Mouse (Mus musculus) CH12.LX (cell line): ENCODE results near the gene Wdr24. TPM values are rescaled to one million over a fixed set of nuclear protein-coding genes. Genes with fewer than 3 reads are reported as not detected.

ENCODE experiments used
- DNase-seq: peaks from one replicate; pipeline ENCODE4 v3.0.0-alpha.2; 2013; ENCODE audit errors: extremely low read depth
- H3K27ac ChIP-seq: 2 replicates; pipeline ENCODE4 v1.5.1; 2012; ENCODE audit warnings: low read depth, mild to moderate bottlenecking, control low read depth, moderate library complexity; ENCODE audit not compliant: insufficient read depth
- H3K27me3 ChIP-seq: replicated peaks from 2 replicates; pipeline ENCODE3; 2012; ENCODE audit warnings: inconsistent platforms
- H3K36me3 ChIP-seq, 2 experiments: replicated peaks in 1 of 2; 2 replicates each; pipeline versions ENCODE3 to v1.6.1; 2012; ENCODE audit warnings: inconsistent platforms in 1 of 2, low read length in 1 of 2, mild to moderate bottlenecking in 1 of 2, mixed read lengths in 1 of 2, moderate library complexity in 1 of 2; ENCODE audit not compliant: control insufficient read depth in 1 of 2, insufficient read depth in 1 of 2
- H3K4me1 ChIP-seq, 2 experiments: 2 replicates each; pipeline ENCODE4 v1.6.1; 2012; ENCODE audit warnings: inconsistent platforms in 1 of 2, moderate library complexity in 1 of 2; ENCODE audit not compliant: insufficient read depth in 2 of 2, control insufficient read depth in 1 of 2
- H3K4me2 ChIP-seq: 2 replicates; pipeline ENCODE4 v1.6.1; 2012; ENCODE audit warnings: low read depth, mild to moderate bottlenecking, control low read depth; ENCODE audit not compliant: poor library complexity, insufficient read depth, severe bottlenecking
- H3K4me3 ChIP-seq, 3 experiments: fragments of 150-350 bp in 1 of 3; sonication (generic) in 1 of 3; replicated peaks in 1 of 3; 2 replicates each; pipeline versions ENCODE3 to v1.5.1; 2011 to 2012; ENCODE audit warnings: low read depth in 2 of 3, low read length in 2 of 3, mild to moderate bottlenecking in 2 of 3, moderate library complexity in 2 of 3, control low read depth in 1 of 3, improper control_type of control experiment in 1 of 3, inconsistent platforms in 1 of 3, mixed read lengths in 1 of 3; ENCODE audit not compliant: poor library complexity in 1 of 3
- H3K79me2 ChIP-seq: replicated peaks from 2 replicates; pipeline ENCODE4 v1.6.1; 2012; ENCODE audit warnings: mild to moderate bottlenecking, moderate library complexity; ENCODE audit not compliant: control insufficient read depth, poor library complexity, insufficient read depth, severe bottlenecking; ENCODE audit errors: extremely low read depth
- H3K9ac ChIP-seq: 2 replicates; pipeline ENCODE4 v1.6.1; 2012; ENCODE audit warnings: low read depth, mild to moderate bottlenecking, control low read depth, moderate library complexity; ENCODE audit not compliant: insufficient read depth
- H3K9me3 ChIP-seq: replicated peaks from 2 replicates; pipeline ENCODE3; 2012; ENCODE audit warnings: low read length, inconsistent platforms, mixed read lengths
- BHLHE40 ChIP-seq: IDR thresholded peaks from 2 replicates; pipeline ENCODE4 v1.6.1; 2011; ENCODE audit warnings: mild to moderate bottlenecking, low read depth, low read length, improper control_type of control experiment
- CHD1 ChIP-seq: IDR thresholded peaks from 2 replicates; pipeline ENCODE4 v1.6.1; 2012; ENCODE audit warnings: low read depth, low read length, improper control_type of control experiment, inconsistent platforms
- CHD2 ChIP-seq: IDR thresholded peaks from 2 replicates; pipeline ENCODE4 v1.6.1; 2011; ENCODE audit warnings: low read length, improper control_type of control experiment
- CTCF ChIP-seq, 2 experiments: IDR thresholded peaks in 1 of 2; conservative IDR thresholded peaks in 1 of 2; 2 replicates each; pipeline ENCODE4 v1.5.1; 2011 to 2012; ENCODE audit warnings: low read depth in 2 of 2, low read length in 2 of 2, improper control_type of control experiment in 1 of 2, inconsistent platforms in 1 of 2, mild to moderate bottlenecking in 1 of 2, moderate library complexity in 1 of 2
- EP300 ChIP-seq: IDR thresholded peaks from 2 replicates; pipeline ENCODE4 v1.6.1; 2011; ENCODE audit warnings: low read length, improper control_type of control experiment
- ETS1 ChIP-seq: conservative IDR thresholded peaks from 2 replicates; pipeline ENCODE4 v1.6.1; 2012; ENCODE audit warnings: low read depth, mild to moderate bottlenecking, inconsistent platforms, low read length, improper control_type of control experiment, moderate library complexity
- GABPA ChIP-seq: IDR thresholded peaks from 2 replicates; pipeline ENCODE4 v1.6.1; 2012; ENCODE audit warnings: low read depth, low read length, improper control_type of control experiment, inconsistent platforms; ENCODE audit not compliant: insufficient replicate concordance
- HCFC1 ChIP-seq: IDR thresholded peaks from 2 replicates; pipeline ENCODE4 v1.6.1; 2012; ENCODE audit warnings: low read depth, mild to moderate bottlenecking, inconsistent platforms, low read length, improper control_type of control experiment
- IRF4 ChIP-seq: IDR thresholded peaks from 2 replicates; pipeline ENCODE4 v1.6.1; 2014; ENCODE audit warnings: low read depth, mild to moderate bottlenecking, inconsistent platforms, low read length, improper control_type of control experiment
- JUN ChIP-seq: IDR thresholded peaks from 2 replicates; pipeline ENCODE4 v1.6.1; 2011; ENCODE audit warnings: low read depth, mild to moderate bottlenecking, low read length, improper control_type of control experiment, moderate library complexity; ENCODE audit not compliant: insufficient read depth
- JUND ChIP-seq: conservative IDR thresholded peaks from 2 replicates; pipeline ENCODE4 v1.6.1; 2011; ENCODE audit warnings: low read depth, low read length, improper control_type of control experiment
- KAT2A ChIP-seq: IDR thresholded peaks from 2 replicates; pipeline ENCODE4 v1.6.1; 2012; ENCODE audit warnings: low read length, improper control_type of control experiment, inconsistent platforms; ENCODE audit not compliant: insufficient replicate concordance
- MAFK ChIP-seq: IDR thresholded peaks from 2 replicates; pipeline ENCODE4 v1.6.1; 2011; ENCODE audit warnings: low read length, improper control_type of control experiment; ENCODE audit not compliant: insufficient replicate concordance
- MAX ChIP-seq: IDR thresholded peaks from 2 replicates; pipeline ENCODE4 v1.6.1; 2011; ENCODE audit warnings: low read length, improper control_type of control experiment
- MAZ ChIP-seq: IDR thresholded peaks from 2 replicates; pipeline ENCODE4 v1.6.1; 2012; ENCODE audit warnings: low read depth, mild to moderate bottlenecking, inconsistent platforms, low read length, improper control_type of control experiment, moderate library complexity
- MEF2A ChIP-seq: IDR thresholded peaks from 2 replicates; pipeline ENCODE4 v1.6.1; 2014; ENCODE audit warnings: low read depth, mild to moderate bottlenecking, inconsistent platforms, low read length, improper control_type of control experiment, borderline replicate concordance
- NELFE ChIP-seq: IDR thresholded peaks from 2 replicates; pipeline ENCODE4 v1.6.1; 2011; ENCODE audit warnings: low read depth, low read length, improper control_type of control experiment
- NRF1 ChIP-seq: IDR thresholded peaks from 2 replicates; pipeline ENCODE4 v1.6.1; 2014; ENCODE audit warnings: low read depth, mild to moderate bottlenecking, inconsistent platforms, low read length, improper control_type of control experiment, moderate library complexity
- PAX5 ChIP-seq: IDR thresholded peaks from 2 replicates; pipeline ENCODE4 v1.6.1; 2012; ENCODE audit warnings: low read length, inconsistent platforms, mixed read lengths
- POLR2A ChIP-seq: IDR thresholded peaks from 2 replicates; pipeline ENCODE4 v1.6.1; 2011; ENCODE audit warnings: low read depth, mild to moderate bottlenecking, improper control_type of control experiment, low read length
- POLR2AphosphoS2 ChIP-seq: IDR thresholded peaks from 2 replicates; pipeline ENCODE4 v1.6.1; 2011; ENCODE audit warnings: low read depth, low read length, improper control_type of control experiment
- RAD21 ChIP-seq: IDR thresholded peaks from 2 replicates; pipeline ENCODE4 v1.6.1; 2011; ENCODE audit warnings: low read depth, mild to moderate bottlenecking, low read length, improper control_type of control experiment, moderate library complexity
- RCOR1 ChIP-seq: conservative IDR thresholded peaks from 2 replicates; pipeline ENCODE4 v1.6.1; 2012; ENCODE audit warnings: low read depth, mild to moderate bottlenecking, inconsistent platforms, low read length, improper control_type of control experiment
- SIN3A ChIP-seq: IDR thresholded peaks from 2 replicates; pipeline ENCODE4 v1.6.1; 2012; ENCODE audit warnings: low read length, improper control_type of control experiment, inconsistent platforms
- SMC3 ChIP-seq: IDR thresholded peaks from 2 replicates; pipeline ENCODE4 v1.6.1; 2011; ENCODE audit warnings: low read depth, low read length, improper control_type of control experiment
- TBP ChIP-seq: conservative IDR thresholded peaks from 2 replicates; pipeline ENCODE4 v1.6.1; 2011; ENCODE audit warnings: low read depth, low read length, improper control_type of control experiment
- TCF12 ChIP-seq: IDR thresholded peaks from 2 replicates; pipeline ENCODE4 v1.6.1; 2014; ENCODE audit warnings: low read depth, mild to moderate bottlenecking, inconsistent platforms, low read length, improper control_type of control experiment
- UBTF ChIP-seq: IDR thresholded peaks from 2 replicates; pipeline ENCODE4 v1.6.1; 2012; ENCODE audit warnings: low read depth, mild to moderate bottlenecking, inconsistent platforms, low read length, improper control_type of control experiment, moderate library complexity
- USF1 ChIP-seq: IDR thresholded peaks from 2 replicates; pipeline ENCODE4 v1.6.1; 2014; ENCODE audit warnings: low read depth, mild to moderate bottlenecking, inconsistent platforms, low read length, improper control_type of control experiment
- USF2 ChIP-seq: conservative IDR thresholded peaks from 2 replicates; pipeline ENCODE4 v1.6.1; 2011; ENCODE audit warnings: low read depth, low read length, improper control_type of control experiment
- ZC3H11A ChIP-seq: IDR thresholded peaks from 2 replicates; pipeline ENCODE4 v1.6.1; 2012; ENCODE audit warnings: low read depth, mild to moderate bottlenecking, inconsistent platforms, low read length, improper control_type of control experiment
- ZKSCAN1 ChIP-seq: IDR thresholded peaks from 2 replicates; pipeline ENCODE4 v1.6.1; 2012; ENCODE audit warnings: low read depth, inconsistent platforms, low read length, improper control_type of control experiment, borderline replicate concordance
- ZMIZ1 ChIP-seq: IDR thresholded peaks from 2 replicates; pipeline ENCODE4 v1.6.1; 2012; ENCODE audit warnings: low read depth, mild to moderate bottlenecking, inconsistent platforms, low read length, improper control_type of control experiment
- dilution Hi-C: fragments of 300-500 bp; cut with MboI; formaldehyde crosslinking; loops from 2 replicates; pipeline ENCODE4 v1.14.3; 2020; ENCODE audit warnings: low sequenced_read_pairs; ENCODE audit not compliant: extremely low pct_unique_long_range_greater_than_20kb, extremely low pct_ligation_motif_present
- in situ Hi-C: fragments of 300-500 bp; cut with MboI; formaldehyde crosslinking; loops from 3 replicates; pipeline ENCODE4 v1.14.3; 2019; ENCODE audit warnings: low sequenced_read_pairs, low pct_ligation_motif_present, low pct_unique_long_range_greater_than_20kb, mixed read lengths
- polyA plus RNA-seq: library from polyadenylated mRNA; unstranded; fragments of >175 nt; gene quantifications from 2 replicates; pipeline ENCODE4 v1.2.1, GENCODE M21; 2012; ENCODE audit warnings: low read depth; ENCODE audit not compliant: insufficient read length
- total RNA-seq, 2 experiments: library from RNA; depleted of rRNA; stranded (reverse); fragments of 300-350 nt in 1 of 2; fragments of >200 nt in 1 of 2; gene quantifications; 2 replicates each; pipeline ENCODE4 v1.2.3; 2012 to 2014

Wdr24 gene
- total and polyA plus RNA-seq, 3 experiments = 20.4 to 28.6 (median 20.9) TPM

GRCm38 (mm10) chr17:25874721-25875170, 51.3 kb downstream of the Wdr24 start, which contains the start of gene Mettl26 (continued):
- TF ChIP-seq MAFK = peak; percentile 96
- TF ChIP-seq POLR2AphosphoS2 = no peak
- TF ChIP-seq PAX5 = no peak
- TF ChIP-seq JUND = no peak
- no peak for TF ChIP-seq USF2
- peak; percentile 59 for TF ChIP-seq NRF1

- peak overlapping the region; percentile 63 to 93 (median 81) for H3K4me3 ChIP-seq
- peak overlapping the region; percentile 39 for H3K4me2 ChIP-seq
- H3K27ac ChIP-seq = peak overlapping the region; percentile 73
- DNase-seq = peak; percentile 78
- H3K79me2 ChIP-seq = no peaks in the 10 kb centered on the region
- in situ Hi-C loops (no loop called here), dilution Hi-C loops (no loop called here)
- H3K9ac ChIP-seq = peak overlapping the region; percentile 63
- no peaks in the 10 kb centered on the region for H3K9me3 ChIP-seq
- H3K36me3 ChIP-seq = peaks cover 24 to 38% of the 10 kb centered on the region in 2 experiments
- peaks cover 16% of the 10 kb centered on the region for H3K27me3 ChIP-seq
- peaks cover 6 to 18% of the 10 kb centered on the region in 2 experiments for H3K4me1 ChIP-seq
- no peak for TF ChIP-seq EP300
- peak; percentile 88 for TF ChIP-seq POLR2A
- no peak; the same call in 1 of the 2 replicates for TF ChIP-seq GABPA
- no peak for TF ChIP-seq JUND
- no peak; the same call in 1 of the 2 replicates for TF ChIP-seq CHD2
- peak in 1 of 2 experiments; percentile 20; a peak in 1 of 4 replicates for TF ChIP-seq CTCF (conservative IDR thresholded peaks at IDR 0.05 in 1 of 2, IDR thresholded peaks at IDR 0.05 in 1 of 2; ENCODE audit: low read depth in 2 of 2, low read length in 2 of 2)
- no peak for TF ChIP-seq TBP
- TF ChIP-seq MEF2A = no peak
- TF ChIP-seq SMC3 = no peak
- peak; percentile 88 for TF ChIP-seq HCFC1
- no peak for TF ChIP-seq ZKSCAN1
- TF ChIP-seq USF1 = no peak
- TF ChIP-seq TCF12 = peak; percentile 78
- TF ChIP-seq PAX5 = no peak
- peak; percentile 51; the same call in 1 of the 2 replicates for TF ChIP-seq SIN3A
- peak; percentile 69; the same call in 1 of the 2 replicates for TF ChIP-seq MAX
- TF ChIP-seq MAZ = no peak
- no peak for TF ChIP-seq CHD1
- TF ChIP-seq POLR2AphosphoS2 = 0 out of 2 replicates have a peak, but pooled peaks have one; percentile 70
- peak; percentile 63; the same call in 1 of the 2 replicates for TF ChIP-seq KAT2A
- no peak for TF ChIP-seq IRF4
- no peak for TF ChIP-seq ETS1
- no peak for TF ChIP-seq RAD21
- no peak for TF ChIP-seq RCOR1
- TF ChIP-seq BHLHE40 = 0 out of 2 replicates have a peak, but pooled peaks have one; percentile 24
- TF ChIP-seq JUN = no peak
- TF ChIP-seq USF2 = no peak
- peak; percentile 87; the same call in 1 of the 2 replicates for TF ChIP-seq UBTF
- no peak for TF ChIP-seq MAFK
- TF ChIP-seq NELFE = peak; percentile 90
- peak; percentile 44 for TF ChIP-seq NRF1
- no peak for TF ChIP-seq ZC3H11A
- peak; percentile 24; the same call in 1 of the 2 replicates for TF ChIP-seq ZMIZ1
These were observed 52.0 kb downstream of the Wdr24 start for GRCm38 (mm10) chr17:25875171-25876136.
